Mouse (Mus musculus) kidney, adult 2 months (tissue): Measurements from ENCODE around the gene Rhobtb1.

Source experiments
- CTCF ChIP-seq: fragments of 200-500 bp; conservative IDR thresholded peaks from 2 replicates; pipeline ENCODE4 v1.5.1; 2011; ENCODE audit warnings: low read depth, mild to moderate bottlenecking, control low read depth, low read length, moderate library complexity, mixed read lengths; ENCODE audit not compliant: insufficient read depth, insufficient read length
- POLR2A ChIP-seq: fragments of 200-500 bp; IDR thresholded peaks from one replicate; pipeline ENCODE4 v1.6.1; 2011; ENCODE audit warnings: low read depth, low read length, control low read depth

DNA sequence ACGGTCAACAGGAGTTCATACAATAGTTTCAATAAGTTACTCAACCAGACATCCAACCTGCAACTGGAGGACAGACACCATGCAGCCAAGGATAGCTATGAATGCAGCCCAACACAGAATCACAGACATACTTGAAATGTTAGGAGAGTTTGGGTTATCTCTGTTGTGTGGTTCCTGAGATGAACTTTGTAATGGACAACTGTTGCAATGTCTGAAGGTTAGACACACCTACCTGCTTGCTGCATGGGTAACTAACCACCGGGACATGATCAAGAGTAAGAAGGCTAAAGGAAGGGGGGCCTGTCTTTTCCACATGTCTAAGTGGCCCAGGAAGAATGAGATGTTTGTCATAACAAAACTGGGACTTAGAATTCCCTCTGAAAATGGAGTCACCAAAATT lies 24.7 kb upstream of the Rhobtb1 start:
- TF ChIP-seq CTCF: no peak
- TF ChIP-seq POLR2A: no peak
